Mouse (Mus musculus) cerebellum, adult 11-12 months (tissue): ENCODE measurements at regions not wholly inside any gene's neighbourhood (a gene's known extent, or its start where the extent isn't known, plus 50 kb on each side); places are given as distances from the start of the nearest gene placed in this dataset.

ENCODE experiments used
- DNase-seq: peaks from one replicate; pipeline ENCODE4 v3.0.0; 2022

DNA sequence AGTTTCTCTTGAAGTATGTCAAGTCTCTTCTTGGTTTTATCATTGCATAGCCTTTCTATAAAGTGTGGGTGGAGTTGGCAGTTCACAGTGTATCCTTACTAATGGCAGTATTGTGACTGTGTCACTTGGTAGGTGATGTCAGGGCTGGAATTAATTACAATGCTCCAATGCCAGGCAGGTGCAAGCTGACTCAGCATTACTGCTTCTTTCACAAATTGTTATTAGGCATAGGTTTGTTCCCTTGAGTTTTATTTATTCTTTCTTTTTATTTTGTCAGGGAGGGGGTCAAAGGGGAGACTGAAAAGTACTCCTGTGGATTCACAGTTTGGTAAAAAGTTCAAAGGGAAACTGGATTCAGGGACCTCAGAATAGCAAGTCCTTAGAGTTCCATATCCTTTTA, 119.6 kb upstream of the Rbms1 start:
- no peak for DNase-seq

DNA sequence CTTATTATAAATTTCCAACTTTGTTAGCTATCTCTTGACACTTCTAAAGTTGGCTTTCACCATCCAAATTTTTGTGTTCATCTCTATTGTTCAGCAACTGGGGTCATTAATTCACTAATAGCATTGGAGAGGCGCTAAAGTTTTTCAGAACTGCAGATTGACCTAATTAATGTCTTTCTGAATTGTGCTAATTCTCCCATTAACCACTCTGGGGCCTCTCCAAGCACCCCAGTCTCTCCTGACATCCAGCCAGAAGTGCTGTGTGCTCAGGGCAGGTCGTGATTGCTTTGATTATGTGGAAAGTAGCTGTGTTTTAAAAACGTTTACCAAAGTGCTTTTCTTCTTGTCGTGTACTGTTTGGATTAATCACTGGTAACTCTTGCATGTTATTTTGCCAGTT, 117.0 kb upstream of the Rbms1 start:
- no peak for DNase-seq

DNA sequence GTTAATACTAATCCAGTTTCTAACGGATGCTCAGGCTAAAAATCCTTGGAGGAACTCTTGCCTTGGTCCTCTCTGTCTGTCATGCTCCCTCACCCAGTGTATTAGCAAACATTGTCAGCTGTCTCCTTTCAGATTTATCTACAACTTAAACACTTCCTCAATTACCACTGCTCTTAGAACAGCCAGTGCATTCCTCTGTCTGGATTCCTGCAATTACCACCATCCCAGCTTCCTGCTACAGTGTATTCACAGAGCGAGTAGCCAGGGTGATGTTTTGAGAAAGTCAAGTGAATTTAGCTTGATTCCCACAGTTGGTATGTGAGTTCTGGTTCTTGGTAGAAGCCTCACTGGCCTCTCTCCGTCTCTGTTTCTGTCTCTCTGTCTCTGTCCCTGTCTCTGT, 108.0 kb upstream of the Rbms1 start:
- DNase-seq = no peak

GRCm38 (mm10) chr2:61067877-61068276, 104.9 kb upstream of the Rbms1 start:
- no peak for DNase-seq

GRCm38 (mm10) chr2:61062125-61062524, 99.1 kb upstream of the Rbms1 start:
- DNase-seq = no peak

GRCm38 (mm10) chr2:61060906-61061305, 97.9 kb upstream of the Rbms1 start:
- DNase-seq = no peak

- DNase-seq = peak; percentile 6
These were observed 95.7 kb upstream of the Rbms1 start for GRCm38 (mm10) chr2:61058545-61059235.

- DNase-seq = no peak
These were observed 89.3 kb upstream of the Rbms1 start for GRCm38 (mm10) chr2:61052296-61052695.

DNA sequence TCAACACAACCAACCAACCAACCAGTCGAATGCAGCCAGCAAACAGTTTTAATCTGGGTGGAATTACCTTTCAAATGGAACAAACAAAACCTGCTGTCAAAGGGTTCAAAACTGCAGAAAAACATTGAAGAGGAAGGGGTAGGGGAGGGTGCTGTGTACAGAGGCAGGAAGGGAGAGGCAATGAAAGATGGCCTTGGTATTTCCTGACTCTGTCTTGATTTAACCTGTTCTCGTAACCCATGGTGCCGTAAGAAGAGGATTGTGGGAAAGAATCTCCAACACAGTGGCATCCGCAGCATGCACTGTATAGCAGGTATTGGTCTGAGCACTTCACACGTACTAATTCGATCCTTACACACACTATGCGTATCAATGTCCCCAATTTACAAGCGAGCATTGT, 88.8 kb upstream of the Rbms1 start:
- no peak for DNase-seq

DNA sequence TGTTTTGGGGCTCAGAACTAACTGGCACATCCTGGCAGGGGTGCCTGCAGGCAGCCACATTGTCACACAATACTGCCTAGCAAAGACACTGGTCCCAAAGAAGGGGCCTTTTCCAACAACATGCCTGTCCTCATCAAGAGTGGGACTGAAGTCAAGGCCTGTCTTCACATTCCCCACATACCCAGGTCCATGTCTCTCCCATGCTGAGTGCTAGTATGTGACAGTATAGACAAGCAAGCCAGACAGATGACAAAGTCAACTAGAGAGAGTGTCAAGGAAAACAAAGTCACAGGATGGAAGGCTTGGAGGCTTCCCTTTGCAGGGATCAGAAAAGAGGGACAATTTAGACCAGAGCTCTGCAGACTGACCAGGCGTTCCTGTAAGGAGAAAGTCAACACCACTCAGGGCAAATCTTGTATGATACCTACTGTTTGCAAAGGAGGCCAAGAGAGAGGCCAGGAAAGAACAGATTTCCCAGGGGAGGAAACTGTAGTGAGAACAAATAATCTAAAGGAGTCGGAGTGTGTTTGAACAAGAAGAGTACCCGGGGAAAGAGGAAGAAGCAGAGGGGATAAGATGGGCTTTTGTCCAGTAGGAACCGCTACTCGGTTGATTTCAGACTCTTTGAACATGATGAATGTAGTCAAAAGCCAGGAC, 83.2 kb upstream of the Rbms1 start:
- DNase-seq = no peak

DNA sequence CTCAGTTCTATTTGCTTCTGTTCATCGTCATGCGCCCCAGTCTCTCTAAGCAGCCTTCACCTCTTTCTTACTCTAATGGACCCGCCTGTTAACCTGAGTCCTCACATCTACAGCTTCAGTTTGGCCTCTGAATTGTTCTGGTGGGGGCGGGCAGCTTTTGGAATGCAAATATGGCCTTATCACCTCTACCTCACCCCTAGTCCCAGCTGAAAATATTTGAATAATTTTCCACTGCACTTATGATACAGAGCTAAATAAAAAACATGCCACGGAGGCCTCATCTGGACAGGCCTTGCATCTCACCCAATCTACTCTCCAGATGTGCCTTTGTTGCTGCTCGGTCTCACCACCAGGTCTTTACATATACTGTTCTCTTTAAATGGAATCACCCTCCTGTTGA, 82.5 kb upstream of the Rbms1 start:
- no peak for DNase-seq

GRCm38 (mm10) chr2:61032920-61033319, 69.9 kb upstream of the Rbms1 start:
- no peak for DNase-seq

DNA sequence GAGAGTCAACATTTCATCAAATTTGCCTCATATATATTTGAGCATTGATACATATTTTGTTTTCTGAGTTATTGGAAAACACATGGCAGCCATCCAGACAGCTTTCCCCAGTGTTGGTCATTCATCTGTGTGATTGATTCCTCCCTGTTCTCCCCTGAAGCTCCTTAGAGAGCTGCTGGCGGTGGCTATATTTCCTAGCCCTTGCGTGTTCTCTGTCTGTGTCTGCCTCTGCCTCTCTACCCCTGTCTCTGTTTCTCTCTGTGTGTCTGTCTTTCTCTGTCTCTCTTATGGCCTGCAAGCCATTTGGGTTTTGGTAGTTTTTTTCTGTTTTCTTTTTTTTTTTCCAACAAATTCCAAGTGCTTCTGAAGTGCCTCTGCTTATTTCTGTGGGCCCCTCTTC, 66.7 kb upstream of the Rbms1 start:
- DNase-seq = no peak

GRCm38 (mm10) chr2:61028578-61028977, 65.6 kb upstream of the Rbms1 start:
- no peak for DNase-seq

GRCm38 (mm10) chr2:61027686-61028085, 64.7 kb upstream of the Rbms1 start:
- no peak for DNase-seq

DNA sequence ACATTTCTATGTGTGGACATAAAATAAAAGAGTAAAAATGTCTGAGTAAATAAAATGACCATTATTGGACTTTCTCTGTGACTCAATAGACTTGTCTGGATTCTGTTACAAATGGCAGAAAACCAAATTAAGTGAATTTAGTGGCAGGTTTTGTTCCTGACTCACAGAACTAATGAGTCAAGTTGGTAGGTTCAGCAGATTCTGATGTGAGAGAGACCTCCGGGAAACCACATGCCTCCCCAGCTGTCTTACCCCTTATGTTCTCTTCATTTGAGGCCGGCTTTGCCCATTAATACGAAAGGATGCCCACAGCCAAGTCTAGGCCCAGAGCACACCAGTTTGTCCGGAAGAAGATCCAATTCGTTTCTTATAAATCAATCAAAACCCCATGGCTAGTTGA, 59.4 kb upstream of the Rbms1 start:
- no peak for DNase-seq

GRCm38 (mm10) chr2:61020791-61021190, 57.8 kb upstream of the Rbms1 start:
- DNase-seq = no peak

DNA sequence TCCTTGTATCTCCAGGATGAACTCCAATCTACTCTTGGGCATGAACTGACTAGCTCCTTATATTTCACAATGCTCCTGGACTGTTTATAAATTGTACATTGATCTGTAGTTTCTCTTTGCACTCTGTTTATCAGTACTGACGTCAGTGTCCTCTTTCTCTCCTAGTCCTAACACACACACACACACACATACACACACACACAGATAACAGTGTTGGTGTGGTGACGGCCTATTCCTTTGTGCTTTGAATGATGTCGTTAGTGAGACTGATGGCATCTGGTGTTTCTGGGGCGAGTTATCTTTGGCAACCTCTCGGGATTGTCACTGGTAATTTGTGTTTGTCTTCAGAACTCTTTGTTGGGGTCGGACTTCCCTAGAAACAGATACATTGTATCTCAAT, 50.0 kb upstream of the Rbms1 start:
- DNase-seq = no peak
